Mouse (Mus musculus): ENCODE results near the gene Krt15.

DNA sequence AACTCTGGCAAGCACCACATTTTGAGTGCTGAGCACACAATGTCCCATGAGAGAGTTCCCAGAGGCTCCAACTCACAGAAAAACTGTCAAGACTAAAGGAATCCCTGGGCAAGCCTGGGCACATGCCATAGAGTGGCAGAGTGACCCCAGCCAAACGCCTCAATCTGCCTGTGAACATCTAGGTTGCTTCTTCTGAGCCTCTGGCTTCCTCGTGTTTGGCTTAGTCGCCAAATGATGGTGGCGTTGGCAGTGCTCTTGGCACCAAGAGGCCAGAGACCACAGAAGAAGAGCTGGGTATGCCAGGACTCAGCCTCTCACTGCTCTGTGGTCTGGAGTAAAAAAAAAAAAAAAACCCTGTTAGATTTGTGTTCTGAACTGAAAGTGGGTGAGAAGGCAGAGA lies 35.3 kb downstream of the Krt15 start:
- TF ChIP-seq CTCF (IDR thresholded peaks at IDR 0.05; ENCODE audit: control insufficient read depth, insufficient read depth, low read length) (no peak), POLR2A (IDR thresholded peaks at IDR 0.05; ENCODE audit: borderline replicate concordance, control insufficient read depth, low read depth, low read length) (no peak)
